In genomic region chr14:8331307-8331905, GRCm38 (mm10) we compare ENCODE assay signal across 10 mouse cellular contexts. TPM values are rescaled to one million over a fixed set of nuclear protein-coding genes. Genes with fewer than 3 reads are reported as not detected.
A peak's percentile ranks its signal among the peaks of the same experiment; 100 is the strongest.
DNase-seq lines count a peak whose midpoint lies in the region; ATAC-seq and TF ChIP-seq lines count a peak whose summit lies in the region.
"Had no signal": no experiment of that assay in that cellular context is flagged by ENCODE, and none has a peak within 500 bp of the region (broad histone marks: within the 10 kb centered on the region; RNA-seq: fewer than 3 reads in every experiment).

No protein-coding gene starts in this region.

- no peaks in the 10 kb centered on the region for H3K36me3 ChIP-seq in hindbrain, embryonic 10.5 days
- H3K36me3 ChIP-seq in hindbrain, embryonic 12.5 days: no peaks in the 10 kb centered on the region

- TF ChIP-seq CTCF in cerebellum, adult 2 months (IDR thresholded peaks at IDR 0.05; ENCODE audit: borderline replicate concordance, insufficient read depth, low read depth, low read length): no peak

- DNase-seq in hindbrain, embryonic 10.5 days (ENCODE audit: low spot score): no peak
- DNase-seq in cerebellum, adult 2 months: peak; percentile 91 to 92
- peak; percentile 19 for DNase-seq in gastrocnemius, postnatal 25 days
- DNase-seq in lung, postnatal 14 days: peak; percentile 19
- no peak for DNase-seq in frontal cortex, postnatal 25 days (ENCODE audit: low spot score in 2 of 2)
- no peak for DNase-seq in c-Kit-positive CD71-positive TER-119-positive erythroid progenitor cells, embryonic 14.5 days (ENCODE audit: low spot score)
- DNase-seq: layer of hippocampus, adult 9-11 months had no signal

- H3K4me3 ChIP-seq in hindbrain, embryonic 10.5 days: no peak overlapping the region
- no peak overlapping the region for H3K4me3 ChIP-seq in hindbrain, embryonic 12.5 days
- peak overlapping the region; percentile 61 for H3K4me3 ChIP-seq in cerebellum, adult 2 months (replicated peaks; ENCODE audit: insufficient read depth, low read depth, low read length)

- TF ChIP-seq POLR2A in cerebellum, adult 2 months (IDR thresholded peaks at IDR 0.05; ENCODE audit: borderline replicate concordance, insufficient read depth, low read length): no peak

- H3K4me1 ChIP-seq in hindbrain, embryonic 10.5 days (replicated peaks): peaks cover 39% of the 10 kb centered on the region
- H3K4me1 ChIP-seq in hindbrain, embryonic 12.5 days: peaks cover 10% of the 10 kb centered on the region
- peaks cover 10% of the 10 kb centered on the region for H3K4me1 ChIP-seq in cerebellum, adult 2 months (ENCODE audit: control insufficient read depth, insufficient read depth, low read length)

- WGBS in hindbrain, embryonic 10.5 days: 87% methylated on average over 14 of the region's 14 CpGs
- 85% methylated on average over 14 of the region's 14 CpGs for WGBS in hindbrain, embryonic 12.5 days
- 11% methylated on average over 14 of the region's 14 CpGs for WGBS in cerebellum, adult 2 months

- ATAC-seq in hindbrain, embryonic 12.5 days (ENCODE audit: low FRiP score): no peak

- H3K9me3 ChIP-seq in hindbrain, embryonic 10.5 days: no peaks in the 10 kb centered on the region
- H3K9me3 ChIP-seq in hindbrain, embryonic 12.5 days (replicated peaks): no peaks in the 10 kb centered on the region

- 0 out of 2 replicates have a peak overlapping the region, but pooled peaks have one; percentile 8 for H3K27ac ChIP-seq in hindbrain, embryonic 10.5 days
- H3K27ac ChIP-seq in hindbrain, embryonic 12.5 days: no peak overlapping the region
- H3K27ac ChIP-seq in cerebellum, adult 2 months (ENCODE audit: insufficient read depth, low read length): no peak overlapping the region

- no peak overlapping the region for H3K4me2 ChIP-seq in hindbrain, embryonic 12.5 days (replicated peaks)

- H3K27me3 ChIP-seq in hindbrain, embryonic 10.5 days (ENCODE audit: insufficient read depth, poor library complexity, severe bottlenecking): peaks cover 3% of the 10 kb centered on the region; the same call in 1 of the 2 replicates
- H3K27me3 ChIP-seq in hindbrain, embryonic 12.5 days: no peaks in the 10 kb centered on the region
- no peaks in the 10 kb centered on the region for H3K27me3 ChIP-seq in cerebellum, adult 2 months (ENCODE audit: control insufficient read depth, insufficient read depth, low read length)

- no peak overlapping the region for H3K9ac ChIP-seq in hindbrain, embryonic 12.5 days

RNA-seq across cellular contexts. Expression of gene Fam107a, which starts 13.6 kb away (rescaled TPM):
- polyA plus RNA-seq in hindbrain, embryonic 10.5 days (2016; fragmentation: Nextera tagmentation; extraction: Ambion mirVana): 0.24 and 0.78 TPM in 2 replicates
- polyA plus RNA-seq in hindbrain, embryonic 12.5 days (2016; fragmentation: Nextera tagmentation; extraction: Ambion mirVana): 2.5 and 4.5 TPM in 2 replicates
- polyA plus RNA-seq in cerebellum, adult 2 months (2012; rRNA removed): 351 and 468 TPM in 2 replicates
- total RNA-seq in gastrocnemius, postnatal 25 days (2021): 1 to 10 TPM; 3.4 to 6.3 TPM
- total RNA-seq: MEL had no signal

RNA-seq across cellular contexts. Expression of gene Oit1, which starts 47.1 kb away (rescaled TPM):
- 0.21 TPM in 1 of 2 replicates, not detected in the other for polyA plus RNA-seq in hindbrain, embryonic 10.5 days (2016; fragmentation: Nextera tagmentation; extraction: Ambion mirVana)
- polyA plus RNA-seq in hindbrain, embryonic 12.5 days (2016; fragmentation: Nextera tagmentation; extraction: Ambion mirVana): not detected in 2 replicates
- not detected in 2 replicates for polyA plus RNA-seq in cerebellum, adult 2 months (2012; rRNA removed)
- total RNA-seq in gastrocnemius, postnatal 25 days (2021): not detected
- total RNA-seq: MEL had no signal
- polyA plus RNA-seq: neural tube, embryonic 11.5 days had no signal

Comparison
In these comparisons a context has a peak if more than half of its experiments do, and no peak if none do; other contexts are left out.
1. DNase-seq: peak in cerebellum, adult 2 months (2 of 2), gastrocnemius, postnatal 25 days (single experiment) and lung, postnatal 14 days (single experiment); none in hindbrain, embryonic 10.5 days (single experiment), frontal cortex, postnatal 25 days (0 of 2) and c-Kit-positive CD71-positive TER-119-positive erythroid progenitor cells, embryonic 14.5 days (single experiment).
2. RNA of gene Fam107a, which starts 13.6 kb away (polyA plus RNA-seq): 351 to 468 TPM in cerebellum, adult 2 months; 2.5 to 4.5 TPM in hindbrain, embryonic 12.5 days and 0.24 to 0.78 TPM in hindbrain, embryonic 10.5 days; every median in the first group is over 10 times any median in the second.